In the genomic region with DNA sequence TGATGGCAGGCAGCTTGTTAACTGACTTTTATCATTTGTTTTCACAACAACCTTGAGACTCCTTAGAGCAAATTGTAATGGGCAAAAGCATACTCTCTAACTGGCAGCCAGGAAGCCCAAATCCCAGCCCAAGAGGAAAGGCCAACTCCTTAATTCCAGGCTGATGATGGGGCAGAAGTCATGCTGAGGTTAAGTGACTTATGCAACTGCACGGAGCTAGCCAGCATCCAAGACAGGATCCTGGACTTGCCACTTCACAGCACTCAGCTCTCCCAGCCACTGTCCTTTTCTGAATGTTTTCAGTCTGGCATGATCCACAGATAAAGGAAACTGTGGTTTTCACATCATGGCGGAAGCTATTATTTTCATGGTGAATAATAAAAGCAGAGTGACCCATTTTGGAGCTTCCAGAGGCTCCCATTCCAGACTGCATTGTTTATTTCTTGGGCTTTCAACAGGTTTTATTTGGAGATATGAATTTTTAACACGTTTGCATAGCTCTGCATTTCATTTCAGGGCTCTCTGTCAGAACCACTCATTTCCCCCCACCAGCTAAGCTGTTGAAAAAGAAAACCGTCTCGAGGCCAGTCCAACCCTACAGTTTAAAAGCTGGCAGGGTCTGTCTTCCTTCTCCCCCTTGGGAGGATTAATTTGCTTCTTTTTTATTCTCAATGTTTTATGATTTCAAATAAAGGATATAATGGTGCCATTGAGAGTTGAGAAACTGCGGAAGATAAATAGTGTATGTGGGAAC, we compare ENCODE assay signal across 26 mouse cellular contexts.
DNase-seq lines count a peak whose midpoint lies in the region; ATAC-seq and TF ChIP-seq lines count a peak whose summit lies in the region.
"Had no signal": no experiment of that assay in that cellular context is flagged by ENCODE, and none has a peak within 500 bp of the region (broad histone marks: within the 10 kb centered on the region; RNA-seq: fewer than 3 reads in every experiment).

No protein-coding gene starts in this region.

- TF ChIP-seq POLR2A in cerebellum, adult 2 months (IDR thresholded peaks at IDR 0.05; ENCODE audit: borderline replicate concordance, insufficient read depth, low read length): no peak

- H3K27ac ChIP-seq in neural tube, embryonic 15.5 days (replicated peaks): no peak overlapping the region
- H3K27ac ChIP-seq in cerebellum, adult 2 months (ENCODE audit: insufficient read depth, low read length): no peak overlapping the region
- H3K27ac ChIP-seq: embryonic facial prominence, embryonic 10.5 days; forebrain, embryonic 10.5 days; heart, adult 2 months; heart, embryonic 13.5 days; hindbrain, postnatal 0 days; liver, embryonic 12.5 days; midbrain, embryonic 10.5 days had no signal

- 63% methylated on average over 6 of the region's 6 CpGs for WGBS in neural tube, embryonic 15.5 days
- 65% methylated on average over 6 of the region's 6 CpGs for WGBS in cerebellum, adult 2 months

- no peak for TF ChIP-seq CTCF in cerebellum, adult 2 months (IDR thresholded peaks at IDR 0.05; ENCODE audit: borderline replicate concordance, insufficient read depth, low read depth, low read length)

- H3K4me2 ChIP-seq in neural tube, embryonic 15.5 days: no peak overlapping the region
- H3K4me2 ChIP-seq: heart, embryonic 13.5 days; liver, embryonic 12.5 days; lung, embryonic 14.5 days had no signal

- H3K36me3 ChIP-seq in neural tube, embryonic 15.5 days: no peaks in the 10 kb centered on the region
- H3K36me3 ChIP-seq: embryonic facial prominence, embryonic 10.5 days; forebrain, embryonic 10.5 days; G1E; heart, embryonic 13.5 days; liver, embryonic 12.5 days; midbrain, embryonic 10.5 days had no signal

- H3K9ac ChIP-seq in neural tube, embryonic 15.5 days (replicated peaks): no peak overlapping the region
- H3K9ac ChIP-seq: heart, embryonic 13.5 days; liver, embryonic 12.5 days; lung, embryonic 14.5 days had no signal

- peak; percentile 41 for DNase-seq in gastrocnemius, adult 18-20 months (ENCODE audit: low spot score)
- DNase-seq in gastrocnemius, postnatal 4 days (ENCODE audit: low spot score in 2 of 2): no peak
- no peak for DNase-seq in neural tube, embryonic 10.5 days (ENCODE audit: extremely low spot score, low spot score)
- DNase-seq in Muller cell, postnatal 12 days (ENCODE audit: inconsistent ontology term): peak; percentile 52
- DNase-seq in gastrocnemius, postnatal 25 days: peak; percentile 52
- DNase-seq in cerebellum, postnatal 4 days (ENCODE audit: low spot score in 2 of 2): no peak
- no peak for DNase-seq in cerebellum, adult 2 months
- DNase-seq: adrenal gland, postnatal 10 days; cerebellum, adult 8-10 months; heart, postnatal 14 days; lung, embryonic 14.5 days; thymus, adult 18-20 months; thymus, postnatal 4 days had no signal

- no peaks in the 10 kb centered on the region for H3K27me3 ChIP-seq in neural tube, embryonic 15.5 days (replicated peaks)
- H3K27me3 ChIP-seq in cerebellum, adult 2 months (ENCODE audit: control insufficient read depth, insufficient read depth, low read length): no peaks in the 10 kb centered on the region
- H3K27me3 ChIP-seq: CH12.LX; heart, embryonic 13.5 days; liver, embryonic 12.5 days had no signal

- H3K4me3 ChIP-seq in neural tube, embryonic 15.5 days (replicated peaks): no peak overlapping the region
- no peak overlapping the region for H3K4me3 ChIP-seq in cerebellum, adult 2 months (replicated peaks; ENCODE audit: insufficient read depth, low read depth, low read length)
- H3K4me3 ChIP-seq: embryonic facial prominence, embryonic 10.5 days; forebrain, embryonic 10.5 days; heart, adult 2 months; heart, embryonic 13.5 days; liver, embryonic 12.5 days; midbrain, embryonic 10.5 days had no signal

- H3K4me1 ChIP-seq in neural tube, embryonic 15.5 days: no peaks in the 10 kb centered on the region
- H3K4me1 ChIP-seq in cerebellum, adult 2 months (ENCODE audit: control insufficient read depth, insufficient read depth, low read length): no peaks in the 10 kb centered on the region
- H3K4me1 ChIP-seq: embryonic facial prominence, embryonic 10.5 days; forebrain, embryonic 10.5 days; heart, embryonic 13.5 days; liver, embryonic 12.5 days; midbrain, embryonic 10.5 days had no signal

- 0 out of 2 replicates have a peak, but pooled peaks have one; percentile 35 for ATAC-seq in neural tube, embryonic 15.5 days (ENCODE audit: low FRiP score)
- ATAC-seq: activated CD4-positive, CD25-positive, alpha-beta regulatory T cell, adult 4 months; hindbrain, postnatal 0 days; intestine, embryonic 16.5 days; liver, embryonic 12.5 days; midbrain, embryonic 16.5 days had no signal

- no peaks in the 10 kb centered on the region for H3K9me3 ChIP-seq in neural tube, embryonic 15.5 days (replicated peaks)
- H3K9me3 ChIP-seq: embryonic facial prominence, embryonic 10.5 days; forebrain, embryonic 10.5 days; G1E; heart, embryonic 13.5 days; midbrain, embryonic 10.5 days had no signal

Comparison
In these comparisons a context has a peak if more than half of its experiments do, and no peak if none do; other contexts are left out.
1. DNase-seq: peak in gastrocnemius, adult 18-20 months (single experiment), Muller cell, postnatal 12 days (single experiment) and gastrocnemius, postnatal 25 days (single experiment); none in gastrocnemius, postnatal 4 days (0 of 2), neural tube, embryonic 10.5 days (single experiment), cerebellum, postnatal 4 days (0 of 2) and cerebellum, adult 2 months (0 of 2).